Mouse (Mus musculus): Measurements from ENCODE around the gene Rgl1. TPM values are rescaled to one million over a fixed set of nuclear protein-coding genes. Genes with fewer than 3 reads are reported as not detected.
A peak's percentile ranks its signal among the peaks of the same experiment; 100 is the strongest.

The Rgl1 gene
- total RNA-seq, 2 experiments from 2014 or later: 1.7 to 2.9 TPM

GRCm38 (mm10) chr1:152524098-152524892, 241.9 kb downstream of the Rgl1 start:
- ATAC-seq (ENCODE audit: poor library complexity, severe bottlenecking): no peak

DNA sequence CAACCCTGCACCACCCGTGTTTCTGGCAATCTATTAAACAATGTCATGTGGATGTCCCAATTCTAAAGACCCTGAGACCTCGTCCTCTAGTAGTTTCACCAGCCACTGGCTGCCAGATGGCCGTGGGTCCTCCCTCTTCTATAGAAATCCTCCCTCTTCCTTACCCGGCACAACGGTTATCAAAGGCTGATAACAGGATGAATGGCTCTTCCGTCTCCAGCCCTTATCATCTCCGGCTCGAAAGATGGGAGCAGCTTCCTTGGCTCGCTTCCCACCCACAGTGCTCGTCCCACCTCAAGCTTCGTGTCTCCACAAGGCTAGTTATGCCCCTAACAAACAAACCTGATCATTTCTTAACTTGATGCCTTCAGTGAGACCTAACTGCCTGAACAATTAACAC, 242.9 kb downstream of the Rgl1 start:
- ATAC-seq (ENCODE audit: poor library complexity, severe bottlenecking): no peak

DNA sequence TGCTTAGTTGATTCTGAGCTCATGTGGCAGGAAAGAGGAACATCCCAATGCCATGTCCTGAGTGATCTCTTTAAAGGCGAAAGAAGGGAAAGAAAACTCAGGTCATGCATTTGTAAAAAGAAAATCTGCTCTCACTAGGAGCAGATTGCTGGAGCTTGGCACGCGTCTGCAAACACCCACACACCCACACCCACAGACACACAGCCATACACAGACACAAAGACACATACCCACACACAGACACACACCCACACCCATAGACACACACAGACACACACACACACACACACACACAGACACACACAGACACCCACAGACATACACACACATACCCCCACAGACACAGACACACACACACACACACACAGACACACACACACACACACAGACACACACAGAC, 243.9 kb downstream of the Rgl1 start:
- ATAC-seq (ENCODE audit: poor library complexity, severe bottlenecking): no peak

- ATAC-seq (ENCODE audit: poor library complexity, severe bottlenecking): peak; percentile 51
Observed at GRCm38 (mm10) chr1:152520798-152521575, 245.2 kb downstream of the Rgl1 start.

DNA sequence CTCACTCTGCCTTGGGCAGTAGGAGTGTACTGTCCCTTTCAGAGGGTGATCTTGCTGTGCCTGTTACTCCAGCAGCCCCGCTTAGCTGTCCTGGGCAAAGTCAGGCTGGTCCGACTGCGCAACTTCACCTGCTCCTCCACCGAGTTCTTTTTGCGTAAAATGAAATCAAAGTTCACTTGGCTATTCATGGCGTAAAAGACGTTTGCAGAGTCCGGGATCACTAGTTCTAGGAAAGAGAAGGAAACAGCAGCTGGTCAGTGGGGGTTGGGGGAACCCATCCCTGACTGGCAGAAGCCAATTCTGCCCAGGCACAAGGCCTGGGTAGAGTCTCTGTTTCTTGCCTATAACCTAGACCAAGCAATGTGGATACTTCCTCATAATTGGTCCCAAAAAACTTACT, 247.2 kb downstream of the Rgl1 start:
- no peak for ATAC-seq (ENCODE audit: poor library complexity, severe bottlenecking)

GRCm38 (mm10) chr1:152517057-152517570, 249.0 kb downstream of the Rgl1 start:
- no peak for ATAC-seq (ENCODE audit: poor library complexity, severe bottlenecking)

DNA sequence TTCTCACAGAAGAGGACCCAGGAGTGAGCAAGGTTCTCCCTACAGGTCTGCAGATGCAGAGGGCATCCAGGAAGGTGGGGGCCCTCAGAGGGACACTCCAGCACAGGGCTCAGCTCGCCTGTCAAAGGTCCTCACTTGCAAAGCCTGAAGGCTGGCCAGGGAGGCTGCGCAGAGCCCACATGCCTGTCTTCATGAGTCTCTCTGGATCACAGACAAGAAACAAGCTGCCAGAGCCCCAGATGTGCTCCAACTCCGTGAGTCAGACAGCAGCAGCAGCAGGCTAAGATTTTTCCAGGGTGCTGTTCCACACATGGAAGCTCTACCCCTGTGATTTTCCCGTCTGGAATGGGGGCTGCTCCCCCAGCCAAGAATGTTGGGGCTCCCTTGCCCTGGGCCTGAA, 251.9 kb downstream of the Rgl1 start:
- ATAC-seq (ENCODE audit: poor library complexity, severe bottlenecking): no peak

- peak; percentile 91 for ATAC-seq (ENCODE audit: poor library complexity, severe bottlenecking)
Observed at GRCm38 (mm10) chr1:152511237-152511636, 254.9 kb downstream of the Rgl1 start.

DNA sequence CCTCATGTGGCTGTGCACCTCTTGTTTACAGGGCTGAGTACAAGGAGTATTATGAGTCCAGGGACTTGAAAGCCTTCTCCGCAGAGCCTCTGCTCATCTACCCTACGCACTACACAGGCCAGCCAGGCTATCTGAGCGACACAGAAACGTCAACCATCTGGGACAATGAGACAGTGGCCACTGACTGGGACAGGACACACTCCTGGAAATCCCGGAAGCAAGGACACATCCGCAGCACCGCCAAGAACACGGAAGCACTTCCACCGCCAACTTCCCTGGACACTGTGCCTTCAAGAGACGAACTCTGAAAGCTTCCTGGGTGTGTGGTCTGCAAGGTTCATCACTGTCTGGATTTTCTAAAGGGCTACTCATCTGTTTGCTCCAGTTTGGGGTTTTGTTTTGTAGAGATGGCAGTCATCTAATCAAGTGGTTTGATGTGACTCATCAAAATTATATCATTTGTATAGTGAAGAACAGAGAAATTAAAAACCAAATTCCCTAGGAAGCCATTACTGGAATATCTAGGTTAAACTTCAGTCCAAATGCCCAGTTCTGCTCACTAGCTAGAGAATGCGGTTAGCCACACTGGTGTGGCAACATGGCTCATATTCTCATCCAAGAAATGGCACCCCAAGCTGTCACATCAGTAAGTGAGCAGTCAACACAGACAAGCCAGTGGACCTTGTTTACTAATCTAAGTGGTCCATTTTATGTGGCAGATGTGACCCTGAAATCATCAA, 257.5 kb downstream of the Rgl1 start:
- no peak for ATAC-seq (ENCODE audit: poor library complexity, severe bottlenecking)

GRCm38 (mm10) chr1:152506726-152507125, 259.4 kb downstream of the Rgl1 start:
- ATAC-seq (ENCODE audit: poor library complexity, severe bottlenecking): no peak

GRCm38 (mm10) chr1:152506175-152506574, 260.0 kb downstream of the Rgl1 start:
- ATAC-seq (ENCODE audit: poor library complexity, severe bottlenecking): no peak

DNA sequence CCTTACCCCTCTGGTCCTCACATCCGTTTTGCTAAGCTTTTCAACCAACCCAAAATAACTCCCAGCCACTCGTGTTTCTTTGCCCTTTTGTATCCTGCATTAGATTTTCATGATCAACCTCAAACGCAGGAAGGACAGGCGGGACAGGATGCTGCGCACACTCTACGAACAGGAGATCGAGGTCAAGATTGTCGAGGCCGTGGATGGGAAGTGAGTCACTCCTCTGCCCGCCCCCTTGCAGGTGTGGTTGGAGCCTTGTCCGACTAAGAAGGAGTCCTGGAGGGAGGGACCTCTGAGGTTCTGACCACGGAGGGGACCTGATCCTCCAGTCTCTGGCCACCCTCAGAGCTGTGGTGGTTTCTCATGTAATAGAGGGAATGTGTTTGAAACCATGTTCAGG, 266.3 kb downstream of the Rgl1 start:
- peak; percentile 57 for ATAC-seq (ENCODE audit: poor library complexity, severe bottlenecking)

GRCm38 (mm10) chr1:152497581-152497980, 268.6 kb downstream of the Rgl1 start:
- no peak for ATAC-seq (ENCODE audit: poor library complexity, severe bottlenecking)

GRCm38 (mm10) chr1:152496831-152497230, 269.3 kb downstream of the Rgl1 start:
- ATAC-seq (ENCODE audit: poor library complexity, severe bottlenecking): no peak

DNA sequence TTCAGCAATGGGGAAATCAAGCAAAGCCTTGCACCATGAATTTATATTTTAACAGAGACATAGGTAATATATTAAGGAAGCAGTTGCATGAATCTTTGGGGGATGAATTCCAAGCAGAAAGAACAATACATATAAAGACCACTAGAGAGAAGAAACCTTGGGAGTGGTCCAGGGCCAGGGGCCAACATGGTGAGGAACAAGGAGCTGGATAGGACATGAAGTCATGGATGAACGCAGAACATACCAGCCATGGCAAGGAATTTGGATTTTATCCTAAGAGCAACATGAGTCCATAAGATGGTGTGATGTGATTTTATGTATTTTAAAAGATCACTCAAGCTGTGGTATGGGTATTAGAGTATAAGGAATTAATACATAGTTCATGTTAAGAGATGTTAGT, 273.9 kb downstream of the Rgl1 start:
- ATAC-seq (ENCODE audit: poor library complexity, severe bottlenecking): no peak

DNA sequence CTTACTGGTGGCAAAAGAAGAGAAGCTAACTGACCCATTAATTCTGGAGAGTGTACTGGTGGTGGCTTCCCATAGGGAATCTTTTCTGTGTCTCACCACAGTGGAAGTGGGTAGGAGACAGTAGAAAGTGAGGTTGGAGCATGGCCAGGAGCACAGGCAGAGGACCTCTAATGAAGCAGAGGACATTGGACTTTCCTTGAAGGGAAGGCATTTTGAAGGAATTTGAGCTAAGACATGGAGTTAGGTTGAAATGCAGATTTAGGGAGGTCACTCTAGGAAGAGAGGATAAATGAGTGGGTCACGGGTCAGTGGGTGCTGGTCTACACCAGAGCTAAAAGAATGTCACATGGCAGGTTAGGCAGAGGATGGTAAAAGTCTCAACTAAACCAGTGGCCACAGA, 275.3 kb downstream of the Rgl1 start:
- ATAC-seq (ENCODE audit: poor library complexity, severe bottlenecking): no peak

GRCm38 (mm10) chr1:152476126-152476525, 290.0 kb downstream of the Rgl1 start:
- no peak for ATAC-seq (ENCODE audit: poor library complexity, severe bottlenecking)

DNA sequence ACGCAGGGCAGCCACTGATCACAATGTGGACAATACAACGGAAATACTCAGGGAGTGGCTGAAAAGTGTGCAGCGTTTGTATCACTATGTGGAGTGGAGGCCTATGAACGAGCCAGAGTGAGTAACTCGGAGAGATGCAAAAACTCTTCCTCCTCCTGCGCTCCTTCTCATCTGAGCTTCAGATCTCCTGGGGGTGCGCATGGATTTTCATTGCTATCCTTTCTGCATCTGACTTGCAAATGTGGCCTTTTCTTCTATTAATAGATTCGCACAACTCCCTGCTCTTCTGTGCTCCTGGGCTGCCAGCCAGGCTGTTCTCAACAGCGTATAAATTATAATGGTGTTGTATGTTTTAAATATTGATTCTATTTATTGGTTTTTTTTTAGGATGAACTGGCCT, 297.7 kb downstream of the Rgl1 start:
- no peak for ATAC-seq (ENCODE audit: poor library complexity, severe bottlenecking)

All from megakaryocyte, adult 5-6 weeks (primary cell).